Mouse (Mus musculus): ENCODE results near the gene En2. TPM values are rescaled to one million over a fixed set of nuclear protein-coding genes. Genes with fewer than 3 reads are reported as not detected.

The En2 gene
- not detected in 2 replicates for polyA plus RNA-seq (2012; rRNA removed; ENCODE audit: low replicate concordance)

DNA sequence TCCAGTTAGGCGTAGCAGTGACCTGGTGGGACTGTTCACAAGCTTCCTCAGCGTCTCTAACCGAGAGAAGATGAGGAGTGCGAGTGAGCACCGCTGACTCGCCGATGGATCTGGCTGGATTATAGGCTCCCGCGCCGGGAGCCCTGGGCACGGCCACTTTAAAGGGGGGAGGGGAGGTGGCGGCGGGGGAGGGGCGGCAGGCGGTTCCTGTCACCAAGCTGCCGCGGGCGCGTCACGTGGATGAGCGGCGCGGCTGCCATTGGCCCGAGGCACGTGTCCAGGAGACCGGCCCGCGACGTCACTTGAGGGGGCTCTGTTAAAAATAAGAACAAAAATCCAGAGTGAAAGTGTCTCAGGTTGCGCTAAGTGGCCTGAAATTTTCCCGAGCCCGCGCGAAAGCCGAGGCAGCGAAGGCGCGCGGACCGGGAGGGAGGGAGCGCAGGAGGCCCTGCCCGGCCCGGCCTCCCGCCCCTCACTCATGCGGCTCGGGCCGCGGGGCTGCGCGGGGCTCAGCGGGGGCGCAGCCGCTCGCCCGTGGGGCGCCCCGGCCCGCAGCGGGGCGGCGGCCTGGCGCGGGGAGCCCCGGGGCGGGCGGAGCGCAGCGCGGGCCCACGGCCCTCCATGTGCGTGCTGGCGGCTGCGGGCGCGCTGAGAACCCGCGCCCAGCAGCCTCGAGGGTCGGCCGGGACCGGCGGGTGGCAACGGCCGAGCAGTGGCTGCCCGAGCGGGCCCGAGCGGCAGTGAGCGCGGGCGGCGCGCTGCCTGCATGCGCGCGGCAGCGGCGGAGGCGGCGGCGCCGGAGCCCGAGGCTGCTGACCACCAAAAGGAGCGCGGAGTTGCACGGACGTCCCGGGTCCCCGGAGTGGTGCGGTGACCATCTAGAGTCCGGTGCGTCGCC, at the start of gene En2:
En2 (plus strand) TSS at position 337 of the 898 bp plus-strand sequence.

Other genes starting within 250 kb of the En2 start
- 61.1 and 156 TPM in 2 replicates for gene Insig1, start 94.3 kb upstream of the En2 start, polyA plus RNA-seq (2012; rRNA removed; ENCODE audit: low replicate concordance)
- 3.4 and 3.8 TPM in 2 replicates for gene Cnpy1, start 80.1 kb downstream of the En2 start, polyA plus RNA-seq (2012; rRNA removed; ENCODE audit: low replicate concordance)
- 16.8 and 18.6 TPM in 2 replicates for gene Rbm33, start 151.4 kb downstream of the En2 start, polyA plus RNA-seq (2012; rRNA removed; ENCODE audit: low replicate concordance)

All from duodenum, adult 2 months (tissue).